Mouse (Mus musculus) bone marrow, adult 2 months (tissue): ENCODE results near the gene Spg20. TPM values are rescaled to one million over a fixed set of nuclear protein-coding genes. Genes with fewer than 3 reads are reported as not detected.

Experiments
- H3K27ac ChIP-seq: fragments of 200-500 bp; 2 replicates; pipeline ENCODE4 v1.5.1; 2012; ENCODE audit warnings: low read depth, mild to moderate bottlenecking, control low read depth, inconsistent platforms, low read length; ENCODE audit not compliant: control insufficient read depth, poor library complexity, insufficient read depth
- H3K4me1 ChIP-seq: fragments of 200-500 bp; 2 replicates; pipeline ENCODE4 v1.6.1; 2011; ENCODE audit warnings: low read length; ENCODE audit not compliant: control insufficient read depth, insufficient read depth
- H3K4me3 ChIP-seq: fragments of 200-500 bp; replicated peaks from 2 replicates; pipeline ENCODE3; 2011; ENCODE audit warnings: mild to moderate bottlenecking, low read depth, low read length, control low read depth; ENCODE audit not compliant: control insufficient read depth
- CTCF ChIP-seq: fragments of 200-500 bp; IDR thresholded peaks from 2 replicates; pipeline ENCODE4 v1.5.1; 2011; ENCODE audit warnings: low read length, control low read depth; ENCODE audit not compliant: control insufficient read depth, insufficient read depth
- POLR2A ChIP-seq: fragments of 200-500 bp; IDR thresholded peaks from 2 replicates; pipeline ENCODE4 v1.6.1; 2011; ENCODE audit warnings: low read depth, mild to moderate bottlenecking, control low read depth, low read length, borderline replicate concordance; ENCODE audit not compliant: control insufficient read depth
- WGBS: fragments of 180-500 bp; shearing (Covaris S2); methylation state at CpG from one replicate; pipeline ENCODE4 v1.1.7; 2018; 5-methylcytosine and 5-hydroxymethylcytosine counted together
- polyA plus RNA-seq: library from polyadenylated mRNA; stranded (reverse); fragments of >200 nt; gene quantifications from 2 replicates; pipeline ENCODE4 v1.2.4, GENCODE M21; 2011; ENCODE audit warnings: low replicate concordance; ENCODE audit not compliant: missing spikeins, insufficient read depth, insufficient read length

The Spg20 gene
- polyA plus RNA-seq, 1 experiment: 6.6 TPM

DNA sequence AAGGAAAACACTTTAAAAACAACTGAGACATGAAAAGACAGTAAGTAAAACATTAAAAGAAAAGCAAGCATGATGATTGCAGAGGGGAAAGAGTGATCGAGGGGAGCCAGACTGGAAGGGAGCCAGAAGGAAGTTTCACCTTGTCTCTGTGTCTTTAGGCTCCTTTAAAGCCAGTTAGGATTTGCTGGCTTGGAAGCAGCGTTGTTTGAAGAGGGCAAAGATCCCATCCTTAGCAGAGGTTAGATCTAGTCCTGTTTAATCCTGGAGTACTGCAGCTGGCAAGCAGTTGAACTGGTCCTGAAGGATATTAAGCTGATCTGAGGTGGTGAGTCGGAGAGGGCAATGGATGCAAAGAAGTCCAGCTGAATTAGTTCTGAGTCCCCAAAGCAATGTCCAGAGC is 23.1 kb upstream of the Spg20 start:
- Histone ChIP-seq H3K4me3 (no peak overlapping the region), H3K27ac (no peak overlapping the region), H3K4me1 (no peaks in the 10 kb centered on the region; the same call in 1 of the 2 replicates)
- 71% methylated on average over 3 of the region's 3 CpGs for WGBS
- TF ChIP-seq CTCF: no peak
- no peak for TF ChIP-seq POLR2A

GRCm38 (mm10) chr3:55089291-55089690 is 22.6 kb upstream of the Spg20 start:
- WGBS: 86% methylated on average over 4 of the region's 4 CpGs
- Histone ChIP-seq H3K4me1 (no peaks in the 10 kb centered on the region; the same call in 1 of the 2 replicates), H3K4me3 (no peak overlapping the region), H3K27ac (no peak overlapping the region)
- TF ChIP-seq CTCF: no peak
- TF ChIP-seq POLR2A: no peak

GRCm38 (mm10) chr3:55093161-55093560 is 18.7 kb upstream of the Spg20 start:
- no peak overlapping the region for H3K4me3 ChIP-seq
- TF ChIP-seq POLR2A: no peak
- TF ChIP-seq CTCF: no peak
- H3K27ac ChIP-seq: no peak overlapping the region
- H3K4me1 ChIP-seq: no peaks in the 10 kb centered on the region
- 58% methylated on average over 1 of the region's 1 CpGs for WGBS

GRCm38 (mm10) chr3:55095968-55096654 is 15.8 kb upstream of the Spg20 start:
- H3K4me1 ChIP-seq: no peaks in the 10 kb centered on the region
- TF ChIP-seq POLR2A (no peak), CTCF (no peak)
- no peak overlapping the region for H3K4me3 ChIP-seq
- no peak overlapping the region for H3K27ac ChIP-seq
- 63% methylated on average over 8 of the region's 8 CpGs for WGBS

DNA sequence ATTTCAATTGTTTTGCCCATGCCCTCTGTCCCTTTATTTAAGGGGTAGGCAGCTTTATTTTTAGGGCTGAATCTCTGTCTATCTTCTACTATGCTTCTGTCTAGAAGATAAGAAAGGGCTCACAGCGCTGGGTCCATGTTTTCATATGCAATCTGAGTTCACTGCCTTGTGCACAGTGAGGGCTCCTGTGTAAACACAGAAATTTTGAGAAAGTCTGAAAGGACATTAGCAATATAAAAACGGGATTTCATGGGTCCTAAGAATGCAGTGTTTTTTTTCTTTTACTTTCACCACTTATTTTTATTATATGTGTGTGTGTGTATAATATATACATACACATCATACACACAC is 15.3 kb upstream of the Spg20 start:
- 65% methylated on average over 2 of the region's 2 CpGs for WGBS
- H3K27ac ChIP-seq: no peak overlapping the region
- no peaks in the 10 kb centered on the region for H3K4me1 ChIP-seq

DNA sequence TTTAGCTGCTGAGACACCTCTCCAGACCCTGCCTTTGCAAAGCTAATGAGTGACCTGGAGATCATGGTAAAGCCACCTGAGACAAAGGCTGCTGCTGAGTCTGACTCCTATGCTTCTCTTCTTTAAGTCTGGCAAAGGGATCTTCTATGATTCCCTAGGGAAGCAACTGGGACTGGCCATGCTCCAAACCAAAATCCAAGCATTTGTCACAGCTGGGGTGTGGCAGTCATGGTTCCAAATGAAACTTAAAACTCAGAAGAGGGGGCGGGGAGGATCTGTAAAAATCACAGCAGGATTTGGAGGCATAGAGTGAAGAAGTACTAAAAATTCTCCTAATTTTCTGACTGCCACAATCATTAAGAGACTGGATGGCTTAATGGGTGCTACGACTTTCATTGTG is 14.7 kb upstream of the Spg20 start:
- Histone ChIP-seq H3K4me3 (no peak overlapping the region), H3K27ac (no peak overlapping the region), H3K4me1 (no peaks in the 10 kb centered on the region)
- 77% methylated on average over 2 of the region's 2 CpGs for WGBS
- TF ChIP-seq POLR2A: no peak
- TF ChIP-seq CTCF: no peak

More for the DNA sequence above, 15.3 kb upstream of the Spg20 start:
- no peak overlapping the region for H3K4me3 ChIP-seq
- no peak for TF ChIP-seq POLR2A
- TF ChIP-seq CTCF: no peak

- WGBS: 79% methylated on average over 2 of the region's 2 CpGs
- Histone ChIP-seq H3K27ac (no peak overlapping the region), H3K4me3 (no peak overlapping the region), H3K4me1 (no peaks in the 10 kb centered on the region)
- no peak for TF ChIP-seq CTCF
- TF ChIP-seq POLR2A: no peak
Measured at GRCm38 (mm10) chr3:55098014-55098413, 13.9 kb upstream of the Spg20 start.

GRCm38 (mm10) chr3:55098990-55099389 is 12.9 kb upstream of the Spg20 start:
- TF ChIP-seq POLR2A (no peak), CTCF (no peak)
- WGBS: 89% methylated on average over 11 of the region's 11 CpGs
- H3K27ac ChIP-seq: no peak overlapping the region
- H3K4me3 ChIP-seq: no peak overlapping the region
- H3K4me1 ChIP-seq: no peaks in the 10 kb centered on the region

DNA sequence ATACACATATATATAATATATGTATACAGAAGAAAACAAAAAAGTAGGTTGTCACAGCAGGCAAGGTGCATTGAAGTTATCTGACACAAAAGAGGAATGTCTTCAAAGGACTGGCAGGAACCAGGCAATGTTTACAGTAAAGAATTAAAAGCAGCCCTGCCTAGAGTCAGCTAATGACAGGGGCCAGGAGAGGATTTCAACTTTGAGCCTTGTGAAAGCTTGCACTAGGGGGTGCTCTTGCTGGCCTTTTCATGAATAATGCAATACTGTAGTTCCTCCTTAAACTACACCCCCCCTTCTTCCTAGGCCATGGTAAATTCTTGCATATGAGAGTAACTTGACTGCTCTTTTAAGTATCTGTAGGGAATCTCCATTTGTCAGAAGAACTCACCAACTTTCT is 10.8 kb upstream of the Spg20 start:
- Histone ChIP-seq H3K27ac (no peak overlapping the region), H3K4me3 (no peak overlapping the region), H3K4me1 (no peaks in the 10 kb centered on the region)
- TF ChIP-seq CTCF (no peak), POLR2A (no peak)
